Mouse (Mus musculus): ENCODE measurements around the gene Aaed1. TPM values are rescaled to one million over a fixed set of nuclear protein-coding genes. Genes with fewer than 3 reads are reported as not detected.

The Aaed1 gene
- 5.2 and 5.3 TPM in 2 replicates for polyA plus RNA-seq (2012; rRNA removed)

GRCm38 (mm10) chr13:64312024-64312915 is at the start of gene Aaed1:
Aaed1 (minus strand) TSS chr13:64312710.

DNA sequence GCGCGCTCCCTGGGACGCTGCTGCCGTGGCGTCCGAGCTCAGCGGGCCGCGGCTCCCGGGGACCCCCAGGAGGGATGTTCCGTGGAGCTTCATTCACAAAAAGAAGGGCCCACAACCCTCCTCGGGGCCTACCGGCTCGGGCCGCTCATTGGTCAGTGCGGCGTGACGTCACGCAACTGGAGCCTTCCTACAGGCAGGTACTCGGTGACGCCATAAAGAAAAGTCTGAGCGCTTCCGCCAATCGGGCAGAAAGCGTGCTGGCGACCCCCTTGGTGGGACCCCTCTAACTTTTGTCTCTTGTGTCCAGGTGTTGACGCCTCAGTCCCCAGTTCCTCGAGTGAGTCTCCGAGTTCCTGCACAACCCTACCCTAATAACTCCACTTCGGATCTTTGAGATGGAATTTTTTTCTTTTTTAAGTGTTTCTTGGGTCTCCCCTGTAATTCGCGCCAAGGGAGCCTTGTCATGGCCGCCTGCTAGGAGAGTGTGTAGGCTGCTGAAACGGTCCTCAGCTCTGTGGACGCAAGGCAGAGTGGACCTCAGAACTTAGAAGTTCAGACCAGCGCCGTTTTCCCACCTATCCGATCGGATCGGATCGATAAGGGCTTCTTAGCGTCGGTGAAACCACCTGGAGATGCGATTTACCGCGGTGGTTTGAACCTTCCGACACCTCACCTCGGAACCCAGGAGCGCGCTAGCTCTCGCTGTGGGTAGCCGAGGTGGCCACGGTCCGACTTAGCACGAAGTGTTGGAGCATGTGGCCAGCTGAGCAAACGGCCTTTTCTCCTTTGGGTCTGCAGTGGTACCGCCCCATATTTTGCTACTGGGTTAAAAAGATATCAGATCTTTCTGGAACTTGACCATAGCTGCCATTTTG is 37.4 kb downstream of the Aaed1 start, which contains the start of gene Cdc14b:
Gene Cdc14b (minus strand): TSS at position 412 of the 875 bp plus-strand sequence.

Other genes starting within 250 kb of the Aaed1 start
- gene Hsd17b3, start 223.5 kb downstream of the Aaed1 start, polyA plus RNA-seq (2012; rRNA removed), result 0.18 TPM in 1 of 2 replicates, not detected in the other
- 1.1 and 1.3 TPM in 2 replicates for gene Slc35d2, start 183.3 kb downstream of the Aaed1 start, polyA plus RNA-seq (2012; rRNA removed)
- gene Zfp367, start 159.5 kb downstream of the Aaed1 start, polyA plus RNA-seq (2012; rRNA removed), result 6.2 and 6.9 TPM in 2 replicates
- 46.2 and 53.2 TPM in 2 replicates for gene Habp4, start 150.9 kb downstream of the Aaed1 start, polyA plus RNA-seq (2012; rRNA removed)
- 3.5 and 4.5 TPM in 2 replicates for gene Cdc14b, start 37.4 kb downstream of the Aaed1 start, polyA plus RNA-seq (2012; rRNA removed)
- 106 and 114 TPM in 2 replicates for gene Ctsl, start 58.2 kb upstream of the Aaed1 start, polyA plus RNA-seq (2012; rRNA removed)
- gene Cdk20, start 119.6 kb upstream of the Aaed1 start, polyA plus RNA-seq (2012; rRNA removed), result 27.5 and 29.4 TPM in 2 replicates
- gene Fam240b, start 185.1 kb upstream of the Aaed1 start, polyA plus RNA-seq (2012; rRNA removed), result 0.05 TPM in 1 of 2 replicates, not detected in the other

Data from central nervous system, embryonic 18 days (tissue).